Mouse (Mus musculus) hematopoietic stem cell, adult 5-6 weeks (primary cell): ENCODE measurements around the gene Rorc. TPM values are rescaled to one million over a fixed set of nuclear protein-coding genes. Genes with fewer than 3 reads are reported as not detected.

ENCODE experiments used
- ATAC-seq, 2 experiments: fragments of 125-278 bp in 1 of 2; replicated peaks in 1 of 2; 2 replicates each; pipeline ENCODE4 v1.8.0; 2016 to 2017; ENCODE audit warnings: inconsistent platforms in 2 of 2, mild to moderate bottlenecking in 2 of 2, moderate number of reproducible peaks in 2 of 2, low read depth in 1 of 2, moderate TSS enrichment in 1 of 2; ENCODE audit not compliant: low FRiP score in 2 of 2, poor library complexity in 2 of 2, severe bottlenecking in 2 of 2, insufficient read depth in 1 of 2, low TSS enrichment in 1 of 2
- total RNA-seq: library from RNA; stranded (forward); fragments of 172-1452, 232-1000 nt; gene quantifications from 2 replicates; pipeline ENCODE4 v1.2.3, GENCODE M21; 2017

The Rorc gene
- total RNA-seq, 1 experiment from 2014 or later: 0.35 TPM

- ATAC-seq: peak; percentile 49 to 65; a peak in 3 of 4 replicates
These were observed 26.4 kb downstream of the Rorc start for GRCm38 (mm10) chr3:94398943-94399481.

- ATAC-seq: no peak
These were observed 27.2 kb downstream of the Rorc start for GRCm38 (mm10) chr3:94399663-94400310.

- ATAC-seq: no peak
These were observed 29.9 kb downstream of the Rorc start for GRCm38 (mm10) chr3:94402451-94402850.

- no peak for ATAC-seq
These were observed 31.9 kb downstream of the Rorc start for GRCm38 (mm10) chr3:94404366-94405054.

- ATAC-seq: no peak
These were observed 33.0 kb downstream of the Rorc start for GRCm38 (mm10) chr3:94405561-94405960.

- ATAC-seq: peak; percentile 13 to 33; a peak in 2 of 4 replicates
These were observed 39.9 kb downstream of the Rorc start for GRCm38 (mm10) chr3:94412530-94412929.

GRCm38 (mm10) chr3:94413031-94413679 is 40.6 kb downstream of the Rorc start, which contains the start of gene Tdrkh:
Gene Tdrkh (plus strand): TSS chr3:94413273.
- ATAC-seq: peak; percentile 100

GRCm38 (mm10) chr3:94430980-94431379 is 58.4 kb downstream of the Rorc start:
- peak; percentile 29 to 56; a peak in 3 of 4 replicates for ATAC-seq

GRCm38 (mm10) chr3:94434305-94434704 is 61.7 kb downstream of the Rorc start:
- ATAC-seq: no peak

GRCm38 (mm10) chr3:94436420-94436819 is 63.8 kb downstream of the Rorc start:
- ATAC-seq: no peak

GRCm38 (mm10) chr3:94441182-94441581 is 68.6 kb downstream of the Rorc start:
- ATAC-seq: no peak; a peak in 1 of 4 replicates

- ATAC-seq: peak; percentile 94 to 96
These were observed 70.5 kb downstream of the Rorc start, which contains the start of gene Mrpl9 for GRCm38 (mm10) chr3:94442951-94443596. Gene Mrpl9 (plus strand): TSS chr3:94443318.

GRCm38 (mm10) chr3:94443597-94443964 is 71.0 kb downstream of the Rorc start, which contains the start of gene Oaz3:
Gene Oaz3 (minus strand): TSS chr3:94443915.
- peak; percentile 1 to 3; a peak in 1 of 4 replicates for ATAC-seq

Other genes starting within 250 kb of the Rorc start
- gene Gm10696, start 194.6 kb upstream of the Rorc start, total RNA-seq: not detected in 2 replicates
- gene Gm5286, start 176.1 kb upstream of the Rorc start, total RNA-seq: not detected in 2 replicates
- not detected in 2 replicates for gene Gm4778, start 108.8 kb upstream of the Rorc start, total RNA-seq
- gene Them4, start 62.7 kb upstream of the Rorc start, total RNA-seq: 2.9 and 3.9 TPM in 2 replicates
- gene Them5, start 30.7 kb upstream of the Rorc start, total RNA-seq: not detected in 2 replicates
- not detected in 2 replicates for gene C2cd4d, start 10.4 kb upstream of the Rorc start, total RNA-seq
- not detected in 2 replicates for gene Lingo4, start 25.7 kb downstream of the Rorc start, total RNA-seq
- 7.8 and 9.5 TPM in 2 replicates for gene Tdrkh, start 40.5 kb downstream of the Rorc start, total RNA-seq
- gene Mrpl9, start 70.5 kb downstream of the Rorc start, total RNA-seq: 64.1 and 67.4 TPM in 2 replicates
- gene Oaz3, start 71.1 kb downstream of the Rorc start, total RNA-seq: 0.25 TPM in 1 of 2 replicates, not detected in the other
- not detected in 2 replicates for gene Celf3, start 105.5 kb downstream of the Rorc start, total RNA-seq
- not detected in 2 replicates for gene Riiad1, start 107.5 kb downstream of the Rorc start, total RNA-seq
- 28.5 TPM in 2 replicates for gene Snx27, start 209.9 kb downstream of the Rorc start, total RNA-seq